Mouse (Mus musculus): ENCODE data around the gene Scmh1. TPM values are rescaled to one million over a fixed set of nuclear protein-coding genes. Genes with fewer than 3 reads are reported as not detected.

Scmh1 gene
- total and polyA plus RNA-seq, 2 experiments from 2014 or later, result 57.3 to 66.8 TPM

GRCm38 (mm10) chr4:120387496-120387895 is 17.6 kb upstream of the Scmh1 start:
- H3K4me3 ChIP-seq (ENCODE audit: low read depth, low read length), result no peak overlapping the region
- TF ChIP-seq CTCF (IDR thresholded peaks at IDR 0.05), result peak; percentile 67
- DNase-seq (ENCODE audit: low spot score) (peak; percentile 67), ATAC-seq (ENCODE audit: low FRiP score) (no peak)
- no peak overlapping the region for H3K4me2 ChIP-seq (ENCODE audit: low read depth, low read length, poor library complexity, severe bottlenecking)
- no peaks in the 10 kb centered on the region for H3K9me3 ChIP-seq (ENCODE audit: low read length)
- no peaks in the 10 kb centered on the region for H3K4me1 ChIP-seq (ENCODE audit: insufficient read depth, low read length)
- no peaks in the 10 kb centered on the region for H3K36me3 ChIP-seq (ENCODE audit: insufficient read depth, low read length)
- 45% methylated on average over 4 of the region's 4 CpGs for WGBS
- no peaks in the 10 kb centered on the region for H3K27me3 ChIP-seq (ENCODE audit: insufficient read depth, low read length)
- H3K9ac ChIP-seq (replicated peaks; ENCODE audit: low read length, poor library complexity, severe bottlenecking), result no peak overlapping the region
- no peak overlapping the region for H3K27ac ChIP-seq (ENCODE audit: low read depth, low read length)

GRCm38 (mm10) chr4:120387968-120388367 is 17.1 kb upstream of the Scmh1 start:
- no peak for TF ChIP-seq CTCF (IDR thresholded peaks at IDR 0.05)
- H3K27me3 ChIP-seq (ENCODE audit: insufficient read depth, low read length), result no peaks in the 10 kb centered on the region
- no peak overlapping the region for H3K4me2 ChIP-seq (ENCODE audit: low read depth, low read length, poor library complexity, severe bottlenecking)
- 87% methylated on average over 2 of the region's 2 CpGs for WGBS
- no peak for DNase-seq (ENCODE audit: low spot score)
- H3K4me1 ChIP-seq (ENCODE audit: insufficient read depth, low read length), result no peaks in the 10 kb centered on the region
- H3K9ac ChIP-seq (replicated peaks; ENCODE audit: low read length, poor library complexity, severe bottlenecking), result no peak overlapping the region
- H3K27ac ChIP-seq (ENCODE audit: low read depth, low read length), result no peak overlapping the region
- no peaks in the 10 kb centered on the region for H3K9me3 ChIP-seq (ENCODE audit: low read length)
- no peaks in the 10 kb centered on the region for H3K36me3 ChIP-seq (ENCODE audit: insufficient read depth, low read length)
- H3K4me3 ChIP-seq (ENCODE audit: low read depth, low read length), result no peak overlapping the region
- no peak for ATAC-seq (ENCODE audit: low FRiP score)

- Histone ChIP-seq H3K4me2 (ENCODE audit: low read depth, low read length, poor library complexity, severe bottlenecking) (no peak overlapping the region), H3K9ac (replicated peaks; ENCODE audit: low read length, poor library complexity, severe bottlenecking) (no peak overlapping the region), H3K27me3 (ENCODE audit: insufficient read depth, low read length) (no peaks in the 10 kb centered on the region), H3K9me3 (ENCODE audit: low read length) (no peaks in the 10 kb centered on the region), H3K36me3 (ENCODE audit: insufficient read depth, low read length) (no peaks in the 10 kb centered on the region), H3K4me1 (ENCODE audit: insufficient read depth, low read length) (no peaks in the 10 kb centered on the region), H3K27ac (ENCODE audit: low read depth, low read length) (0 out of 2 replicates have a peak overlapping the region, but pooled peaks have one; percentile 18), H3K4me3 (ENCODE audit: low read depth, low read length) (no peak overlapping the region)
- peak; percentile 22 for DNase-seq (ENCODE audit: low spot score)
- ATAC-seq (ENCODE audit: low FRiP score), result no peak
- WGBS, result 35% methylated on average over 3 of the region's 3 CpGs
- TF ChIP-seq CTCF (IDR thresholded peaks at IDR 0.05), result no peak
Observed at GRCm38 (mm10) chr4:120388998-120389542, 16.0 kb upstream of the Scmh1 start.

- no peaks in the 10 kb centered on the region for H3K36me3 ChIP-seq (ENCODE audit: insufficient read depth, low read length)
- no peak overlapping the region for H3K4me2 ChIP-seq (ENCODE audit: low read depth, low read length, poor library complexity, severe bottlenecking)
- WGBS, result 42% methylated on average over 6 of the region's 6 CpGs
- no peak overlapping the region for H3K4me3 ChIP-seq (ENCODE audit: low read depth, low read length)
- H3K9ac ChIP-seq (replicated peaks; ENCODE audit: low read length, poor library complexity, severe bottlenecking), result no peak overlapping the region
- 0 out of 2 replicates have a peak overlapping the region, but pooled peaks have one; percentile 18 for H3K27ac ChIP-seq (ENCODE audit: low read depth, low read length)
- H3K9me3 ChIP-seq (ENCODE audit: low read length), result no peaks in the 10 kb centered on the region
- TF ChIP-seq CTCF (IDR thresholded peaks at IDR 0.05), result no peak
- DNase-seq (ENCODE audit: low spot score) (no peak), ATAC-seq (ENCODE audit: low FRiP score) (no peak)
- H3K27me3 ChIP-seq (ENCODE audit: insufficient read depth, low read length), result no peaks in the 10 kb centered on the region
- H3K4me1 ChIP-seq (ENCODE audit: insufficient read depth, low read length), result no peaks in the 10 kb centered on the region
Observed at GRCm38 (mm10) chr4:120389546-120389945, 15.5 kb upstream of the Scmh1 start.

- ATAC-seq (ENCODE audit: low FRiP score) (no peak), DNase-seq (ENCODE audit: low spot score) (no peak)
- 74% methylated on average over 6 of the region's 6 CpGs for WGBS
- Histone ChIP-seq H3K27me3 (ENCODE audit: insufficient read depth, low read length) (no peaks in the 10 kb centered on the region), H3K4me3 (ENCODE audit: low read depth, low read length) (no peak overlapping the region), H3K9me3 (ENCODE audit: low read length) (no peaks in the 10 kb centered on the region), H3K36me3 (ENCODE audit: insufficient read depth, low read length) (no peaks in the 10 kb centered on the region), H3K9ac (replicated peaks; ENCODE audit: low read length, poor library complexity, severe bottlenecking) (no peak overlapping the region), H3K4me1 (ENCODE audit: insufficient read depth, low read length) (no peaks in the 10 kb centered on the region), H3K4me2 (ENCODE audit: low read depth, low read length, poor library complexity, severe bottlenecking) (no peak overlapping the region), H3K27ac (ENCODE audit: low read depth, low read length) (no peak overlapping the region)
- no peak for TF ChIP-seq CTCF (IDR thresholded peaks at IDR 0.05)
Observed at GRCm38 (mm10) chr4:120391591-120391990, 13.5 kb upstream of the Scmh1 start.

GRCm38 (mm10) chr4:120392341-120392740 is 12.7 kb upstream of the Scmh1 start:
- Histone ChIP-seq H3K9me3 (ENCODE audit: low read length) (no peaks in the 10 kb centered on the region), H3K4me2 (ENCODE audit: low read depth, low read length, poor library complexity, severe bottlenecking) (no peak overlapping the region), H3K9ac (replicated peaks; ENCODE audit: low read length, poor library complexity, severe bottlenecking) (no peak overlapping the region), H3K27me3 (ENCODE audit: insufficient read depth, low read length) (no peaks in the 10 kb centered on the region), H3K36me3 (ENCODE audit: insufficient read depth, low read length) (no peaks in the 10 kb centered on the region), H3K4me3 (ENCODE audit: low read depth, low read length) (no peak overlapping the region), H3K27ac (ENCODE audit: low read depth, low read length) (no peak overlapping the region), H3K4me1 (ENCODE audit: insufficient read depth, low read length) (no peaks in the 10 kb centered on the region)
- WGBS, result 81% methylated on average over 4 of the region's 4 CpGs
- DNase-seq (ENCODE audit: low spot score) (no peak), ATAC-seq (ENCODE audit: low FRiP score) (no peak)
- no peak for TF ChIP-seq CTCF (IDR thresholded peaks at IDR 0.05)

Measured in midbrain, postnatal 0 days (tissue).